Mouse (Mus musculus) kidney, embryonic 16.5 days (tissue): ENCODE measurements around the gene Cacna1c. TPM values are rescaled to one million over a fixed set of nuclear protein-coding genes. Genes with fewer than 3 reads are reported as not detected.
"Not testable (repeated sequence)": the region's sequence is repeated elsewhere in the genome, so short reads cannot be mapped to it uniquely, and the experiment has no call there.

ENCODE experiments used
- ATAC-seq: fragments of 200-750 bp; cut with Nextera tagmentation; 2 replicates; pipeline ENCODE4 v1.8.0; 2017; ENCODE audit warnings: moderate TSS enrichment; ENCODE audit not compliant: low FRiP score, low TSS enrichment
- H3K27ac ChIP-seq: fragments of 300-500 bp; sonication (generic); 2 replicates; pipeline ENCODE4 v1.5.1; 2014; ENCODE audit warnings: low read length
- H3K27me3 ChIP-seq: fragments of 300-500 bp; sonication (generic); 2 replicates; pipeline ENCODE4 v1.6.1; 2014; ENCODE audit warnings: low read length, control low read depth, mixed read lengths; ENCODE audit not compliant: insufficient read depth
- H3K36me3 ChIP-seq: fragments of 300-500 bp; sonication (generic); 2 replicates; pipeline ENCODE4 v1.6.1; 2014; ENCODE audit warnings: low read length, control low read depth, mixed read lengths; ENCODE audit not compliant: insufficient read depth
- H3K4me1 ChIP-seq: fragments of 300-500 bp; sonication (generic); 2 replicates; pipeline ENCODE4 v1.6.1; 2014; ENCODE audit warnings: low read length, control low read depth, mixed read lengths; ENCODE audit not compliant: insufficient read depth
- H3K4me2 ChIP-seq: fragments of 300-500 bp; sonication (generic); replicated peaks from 2 replicates; pipeline ENCODE4 v1.6.1; 2014; ENCODE audit warnings: low read depth, low read length
- H3K4me3 ChIP-seq: fragments of 300-500 bp; sonication (generic); 2 replicates; pipeline ENCODE4 v1.5.1; 2014; ENCODE audit warnings: mild to moderate bottlenecking, low read length
- H3K9ac ChIP-seq: fragments of 300-500 bp; sonication (generic); replicated peaks from 2 replicates; pipeline ENCODE4 v1.6.1; 2014; ENCODE audit warnings: low read length
- H3K9me3 ChIP-seq: fragments of 300-500 bp; sonication (generic); 2 replicates; pipeline ENCODE4 v1.6.1; 2016; ENCODE audit warnings: low read length, control low read depth
- WGBS: fragments of 180-500 bp; shearing (Covaris S2); extraction: QIAGEN DNeasy Blood & Tissue Kit; methylation state at CpG from one replicate; pipeline ENCODE4 v1.1.7; 2014; 5-methylcytosine and 5-hydroxymethylcytosine counted together
- polyA plus RNA-seq: library from polyadenylated mRNA; unstranded; fragments of >200 nt; fragmentation: Nextera tagmentation; extraction: Ambion mirVana; gene quantifications from 2 replicates; pipeline ENCODE4 v1.2.1, GENCODE M21; 2015

Gene Cacna1c
- polyA plus RNA-seq, 1 experiment from 2014 or later, result 1.4 TPM

DNA sequence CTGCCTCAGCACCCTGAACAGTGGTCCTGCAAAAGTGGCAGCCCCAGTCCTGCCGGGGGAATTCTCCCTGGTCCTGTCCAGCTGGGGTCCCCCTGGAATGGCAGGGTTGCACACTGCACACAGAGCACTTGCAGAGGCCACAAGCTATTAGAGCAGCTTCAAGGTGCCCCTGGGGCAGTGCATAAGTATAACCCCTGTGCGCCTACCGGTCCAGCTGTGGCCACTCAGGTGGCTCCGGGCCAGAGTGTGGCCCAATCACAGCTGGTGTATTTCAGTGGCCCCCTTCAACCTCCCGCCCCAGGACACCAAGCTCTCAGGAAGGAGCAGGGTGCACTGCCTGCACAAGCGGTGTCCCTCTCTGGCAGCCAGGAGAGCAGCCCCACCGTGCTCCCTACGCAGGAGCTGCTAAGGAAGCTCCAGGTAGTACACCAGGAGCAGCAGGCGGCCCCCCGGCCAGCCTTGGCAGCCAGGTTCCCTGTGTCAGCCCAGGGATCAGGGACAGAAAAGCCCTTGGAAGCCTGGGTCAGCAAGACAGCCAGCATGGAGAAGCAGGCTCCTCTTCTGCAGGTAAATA lies 18.9 kb upstream of the Cacna1c start:
- Histone ChIP-seq H3K36me3 (0 out of 2 replicates have a peak, but pooled peaks cover 10% of the 10 kb centered on the region), H3K9ac (no peak overlapping the region), H3K4me1 (no peaks in the 10 kb centered on the region), H3K27ac (no peak overlapping the region), H3K4me2 (no peak overlapping the region), H3K27me3 (no peaks in the 10 kb centered on the region), H3K9me3 (no peaks in the 10 kb centered on the region), H3K4me3 (no peak overlapping the region)
- WGBS, result 84% methylated on average over 10 of the region's 10 CpGs
- peak; percentile 49; the same call in 1 of the 2 replicates for ATAC-seq

DNA sequence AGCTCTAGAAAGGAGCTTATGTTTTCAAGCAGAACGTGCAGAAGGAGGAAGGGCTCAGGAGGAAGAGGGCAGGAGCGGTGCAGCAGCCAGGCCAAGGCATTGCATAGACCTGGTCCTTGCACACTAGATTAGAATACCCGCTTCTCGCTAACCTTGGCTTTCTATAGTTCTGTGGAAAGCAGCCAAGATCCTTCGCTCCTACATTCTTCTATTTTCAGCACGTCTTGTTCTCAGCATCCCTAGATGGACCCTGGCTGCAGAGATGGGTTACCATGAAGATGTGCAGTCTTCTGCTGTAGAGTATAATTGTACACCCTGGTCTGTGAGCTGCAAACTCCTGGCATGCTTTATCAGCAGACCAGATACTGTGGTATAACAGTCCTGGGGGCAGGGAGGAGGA lies 18.0 kb upstream of the Cacna1c start:
- Histone ChIP-seq H3K9ac (no peak overlapping the region), H3K4me2 (no peak overlapping the region), H3K4me1 (no peaks in the 10 kb centered on the region), H3K27me3 (no peaks in the 10 kb centered on the region), H3K4me3 (no peak overlapping the region), H3K36me3 (0 out of 2 replicates have a peak, but pooled peaks cover 10% of the 10 kb centered on the region), H3K9me3 (no peaks in the 10 kb centered on the region), H3K27ac (no peak overlapping the region)
- 0 out of 2 replicates have a peak, but pooled peaks have one; percentile 49 for ATAC-seq
- 68% methylated on average over 6 of the region's 6 CpGs for WGBS

DNA sequence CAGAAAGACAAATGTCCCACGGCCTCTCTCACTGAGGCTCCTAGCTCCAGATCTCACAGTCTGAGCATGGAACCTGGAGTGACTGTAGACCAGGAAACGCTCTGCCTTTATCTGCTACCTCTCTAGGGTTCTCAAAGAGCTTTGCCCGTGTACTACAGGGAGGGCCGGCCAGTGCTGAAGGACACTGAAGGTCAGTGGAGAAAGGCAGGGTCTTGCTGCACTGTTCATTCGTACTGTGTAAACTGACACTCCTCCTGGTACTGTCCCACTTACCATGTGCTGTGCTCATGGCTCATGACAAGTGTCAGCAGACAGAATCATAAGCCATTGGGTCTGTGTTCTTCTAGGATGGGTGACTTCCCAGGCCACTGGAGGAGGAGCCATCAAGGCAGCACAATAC lies 17.2 kb upstream of the Cacna1c start:
- no peaks in the 10 kb centered on the region for H3K9me3 ChIP-seq
- ATAC-seq, result no peak
- H3K27me3 ChIP-seq, result no peaks in the 10 kb centered on the region
- no peaks in the 10 kb centered on the region for H3K4me1 ChIP-seq
- 71% methylated on average over 5 of the region's 5 CpGs for WGBS
- no peak overlapping the region for H3K4me2 ChIP-seq
- H3K36me3 ChIP-seq, result 0 out of 2 replicates have a peak, but pooled peaks cover 10% of the 10 kb centered on the region
- no peak overlapping the region for H3K4me3 ChIP-seq
- H3K27ac ChIP-seq, result no peak overlapping the region
- no peak overlapping the region for H3K9ac ChIP-seq

DNA sequence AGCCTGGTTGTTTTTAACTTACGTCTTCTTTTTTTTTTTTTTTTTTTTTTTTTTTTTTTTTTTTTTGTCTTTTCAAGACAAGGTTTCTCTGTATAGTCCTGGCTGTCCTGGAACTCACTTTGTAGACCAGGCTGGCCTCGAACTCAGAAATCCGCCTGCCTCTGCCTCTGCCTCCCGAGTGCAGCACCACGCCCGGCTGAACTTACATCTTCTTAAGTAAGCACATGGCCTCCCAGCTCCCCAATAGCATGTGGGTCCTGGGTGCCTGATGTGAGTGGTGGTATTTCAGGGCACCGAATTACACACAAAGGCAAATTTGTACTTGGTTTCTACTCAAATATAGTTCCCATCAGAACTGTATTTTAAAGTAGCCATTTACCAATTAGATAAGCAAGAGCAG lies 9.8 kb upstream of the Cacna1c start:
- not testable (repeated sequence) for H3K9me3 ChIP-seq, H3K27ac ChIP-seq, H3K4me3 ChIP-seq, H3K9ac ChIP-seq, H3K4me2 ChIP-seq, H3K4me1 ChIP-seq, H3K36me3 ChIP-seq, H3K27me3 ChIP-seq, ATAC-seq
- 91% methylated on average over 7 of the region's 7 CpGs for WGBS

DNA sequence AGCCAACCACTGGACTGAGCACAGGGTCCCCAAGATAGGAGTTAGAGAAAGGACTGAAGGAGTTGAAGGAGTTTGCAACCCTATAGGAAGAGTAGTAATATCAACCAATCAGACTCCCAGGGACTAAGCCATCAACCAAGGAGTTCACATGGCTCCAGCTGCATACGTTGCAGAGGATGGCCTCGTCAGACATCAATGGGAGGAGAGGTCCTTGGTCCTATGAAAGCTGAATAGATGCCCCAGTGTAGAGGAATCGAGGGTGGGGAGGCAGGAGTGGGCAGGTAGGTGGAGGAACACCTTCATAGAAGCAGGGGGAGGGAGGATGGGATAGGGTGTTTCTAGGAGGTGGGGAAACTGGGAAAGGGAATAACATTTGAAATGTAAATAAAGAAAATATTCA lies 8.7 kb upstream of the Cacna1c start:
- WGBS, result 78% methylated on average over 3 of the region's 3 CpGs
- no peak overlapping the region for H3K4me2 ChIP-seq
- no peak overlapping the region for H3K9ac ChIP-seq
- H3K27me3 ChIP-seq, result no peaks in the 10 kb centered on the region
- H3K36me3 ChIP-seq, result peaks cover 7% of the 10 kb centered on the region; the same call in 1 of the 2 replicates
- H3K27ac ChIP-seq, result no peak overlapping the region
- no peaks in the 10 kb centered on the region for H3K4me1 ChIP-seq
- H3K9me3 ChIP-seq, result no peaks in the 10 kb centered on the region
- ATAC-seq, result no peak
- no peak overlapping the region for H3K4me3 ChIP-seq

DNA sequence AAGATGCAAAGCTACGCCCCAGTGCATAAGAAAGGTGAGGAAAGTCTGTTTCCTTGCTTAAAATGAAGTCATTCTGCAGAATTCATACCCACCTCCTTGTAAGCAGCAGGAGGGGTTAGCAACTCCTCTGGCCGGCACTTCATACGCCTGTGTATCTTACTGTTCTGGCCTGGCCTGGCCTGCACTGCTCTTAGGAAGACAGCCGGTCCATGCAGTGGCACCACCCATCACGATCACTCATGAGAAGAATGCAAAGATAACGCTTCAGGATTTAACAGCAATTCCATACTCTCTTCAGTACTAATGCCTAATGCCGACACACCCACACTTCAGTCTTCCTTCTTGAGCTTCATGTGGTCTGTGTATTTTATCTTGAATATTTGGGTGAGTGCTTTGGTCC lies 8.1 kb upstream of the Cacna1c start:
- ATAC-seq, result no peak
- no peak overlapping the region for H3K27ac ChIP-seq
- 91% methylated on average over 7 of the region's 7 CpGs for WGBS
- H3K9me3 ChIP-seq, result no peaks in the 10 kb centered on the region
- H3K9ac ChIP-seq, result no peak overlapping the region
- H3K4me3 ChIP-seq, result no peak overlapping the region
- H3K4me1 ChIP-seq, result no peaks in the 10 kb centered on the region
- peaks cover 7% of the 10 kb centered on the region; the same call in 1 of the 2 replicates for H3K36me3 ChIP-seq
- H3K27me3 ChIP-seq, result no peaks in the 10 kb centered on the region
- no peak overlapping the region for H3K4me2 ChIP-seq

DNA sequence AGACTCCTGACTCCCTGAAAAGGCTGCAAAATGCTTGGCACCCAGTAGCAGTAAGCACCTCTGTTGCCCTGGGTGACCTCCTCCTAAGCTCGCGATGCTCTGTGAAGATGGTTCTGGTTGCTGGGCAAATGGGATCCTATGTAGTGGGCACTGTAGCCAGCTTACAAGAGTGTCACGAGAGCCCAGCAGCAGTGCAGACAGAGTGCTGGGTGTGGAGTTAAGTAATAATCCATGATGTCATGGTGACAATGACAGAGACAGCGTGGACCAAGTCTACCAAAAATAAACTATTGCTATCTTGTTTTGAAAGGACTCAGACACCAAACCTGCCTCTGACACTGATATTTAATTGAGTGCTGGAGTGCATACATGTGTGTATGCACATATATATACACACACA lies 5.4 kb upstream of the Cacna1c start:
- H3K27ac ChIP-seq, result no peak overlapping the region
- H3K9me3 ChIP-seq, result no peaks in the 10 kb centered on the region
- H3K36me3 ChIP-seq, result peaks cover 7% of the 10 kb centered on the region; the same call in 1 of the 2 replicates
- no peaks in the 10 kb centered on the region; the same call in 1 of the 2 replicates for H3K4me1 ChIP-seq
- no peak overlapping the region for H3K4me3 ChIP-seq
- ATAC-seq, result no peak
- H3K27me3 ChIP-seq, result no peaks in the 10 kb centered on the region
- H3K9ac ChIP-seq, result no peak overlapping the region
- no peak overlapping the region for H3K4me2 ChIP-seq
- WGBS, result 93% methylated on average over 4 of the region's 4 CpGs

DNA sequence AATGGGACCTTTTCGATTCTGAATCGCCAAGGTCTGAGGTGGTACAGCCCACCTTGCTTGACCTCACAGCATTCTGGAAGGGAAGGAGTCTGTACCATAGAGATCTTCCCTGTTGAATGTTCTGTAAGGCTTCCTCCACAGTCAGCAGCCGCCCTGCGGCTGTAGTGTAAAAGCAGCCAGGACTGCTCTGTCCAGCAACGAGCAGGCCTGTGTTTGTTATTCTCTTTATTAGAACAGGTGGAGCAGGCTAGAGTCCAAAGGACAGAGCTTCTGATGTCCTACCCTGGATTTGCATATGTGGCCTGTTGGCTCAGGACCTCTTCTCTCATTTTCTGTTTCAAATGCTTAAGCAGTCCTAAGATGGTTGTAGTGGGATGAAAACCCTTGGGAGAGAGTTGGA lies 4.1 kb upstream of the Cacna1c start:
- WGBS, result 68% methylated on average over 5 of the region's 5 CpGs
- H3K4me2 ChIP-seq, result no peak overlapping the region
- no peak overlapping the region for H3K27ac ChIP-seq
- no peaks in the 10 kb centered on the region for H3K27me3 ChIP-seq
- H3K9me3 ChIP-seq, result no peaks in the 10 kb centered on the region
- ATAC-seq, result no peak
- peaks cover 5% of the 10 kb centered on the region; the same call in 1 of the 2 replicates for H3K4me1 ChIP-seq
- H3K9ac ChIP-seq, result no peak overlapping the region
- no peak overlapping the region for H3K4me3 ChIP-seq
- peaks cover 7% of the 10 kb centered on the region; the same call in 1 of the 2 replicates for H3K36me3 ChIP-seq

DNA sequence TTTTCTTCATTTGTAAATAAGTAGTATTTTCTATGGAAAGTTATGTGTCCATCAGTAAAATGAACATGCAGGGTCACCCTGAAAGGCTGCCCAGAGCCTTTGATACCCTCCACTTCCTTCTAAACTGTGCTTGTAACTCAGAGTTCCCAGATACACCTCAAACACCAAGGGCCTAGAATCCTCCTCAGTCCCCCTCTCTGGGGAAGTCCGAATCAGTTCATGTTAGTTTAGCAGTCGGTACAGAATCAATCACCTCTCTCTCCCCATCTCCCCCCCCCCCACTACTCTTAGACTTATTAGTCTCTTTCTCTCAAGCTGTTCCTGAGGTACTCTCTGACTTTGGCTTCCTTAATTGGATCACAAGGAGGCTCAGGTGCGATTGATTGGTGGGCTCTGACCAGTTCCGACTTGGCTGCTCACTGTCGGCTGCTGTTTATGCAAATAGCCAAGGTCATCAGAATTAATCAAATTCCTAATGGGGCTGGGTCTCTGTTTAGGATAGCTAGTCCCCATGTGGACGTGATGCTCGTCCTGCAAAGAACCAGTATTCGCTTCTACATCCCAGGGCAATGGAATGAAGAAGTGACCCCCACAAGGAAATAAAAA lies 3.2 kb upstream of the Cacna1c start:
- H3K9me3 ChIP-seq, result no peaks in the 10 kb centered on the region
- 58% methylated on average over 8 of the region's 8 CpGs for WGBS
- no peak overlapping the region for H3K27ac ChIP-seq
- no peak overlapping the region for H3K4me2 ChIP-seq
- no peak overlapping the region for H3K9ac ChIP-seq
- no peaks in the 10 kb centered on the region for H3K27me3 ChIP-seq
- H3K4me3 ChIP-seq, result no peak overlapping the region
- peaks cover 5% of the 10 kb centered on the region; the same call in 1 of the 2 replicates for H3K4me1 ChIP-seq
- ATAC-seq, result no peak
- peaks cover 7% of the 10 kb centered on the region; the same call in 1 of the 2 replicates for H3K36me3 ChIP-seq

DNA sequence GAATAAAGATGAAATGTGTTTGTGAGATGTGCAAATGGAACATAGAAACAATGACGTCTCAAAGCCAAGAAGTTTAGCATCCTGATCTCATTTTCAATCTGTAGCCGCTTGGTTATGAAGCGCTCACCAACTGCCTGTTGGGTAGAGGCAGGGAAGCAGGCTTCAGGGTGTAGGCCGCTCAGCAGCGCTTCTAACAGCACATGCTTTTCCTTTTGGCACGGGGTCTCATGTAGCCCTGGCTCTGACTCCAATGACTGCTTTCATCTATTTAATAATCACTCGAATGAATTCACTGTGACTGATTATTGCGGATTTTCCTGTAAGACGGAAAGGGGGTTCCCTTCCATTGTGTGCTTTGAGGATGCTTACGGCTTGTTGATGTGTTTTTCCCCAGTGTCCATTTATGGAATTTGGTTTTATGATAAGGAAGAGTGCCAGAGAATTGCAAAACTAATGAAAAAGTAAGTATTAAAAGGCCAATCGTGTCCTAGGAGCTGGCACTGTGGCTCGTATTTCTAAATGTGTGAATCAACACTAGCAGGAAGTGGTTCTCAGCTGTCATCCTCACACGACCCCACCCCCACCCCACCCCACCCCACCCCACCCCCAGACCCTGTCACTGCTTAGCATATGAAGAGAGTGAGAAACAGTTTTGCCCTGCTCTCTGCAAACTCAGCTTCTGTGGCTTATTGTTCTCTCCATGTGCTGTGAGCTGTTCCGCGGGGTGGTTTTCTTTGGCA lies 2.5 kb upstream of the Cacna1c start:
- 56% methylated on average over 15 of the region's 15 CpGs for WGBS
- Histone ChIP-seq H3K36me3 (peaks cover 7% of the 10 kb centered on the region; the same call in 1 of the 2 replicates), H3K4me1 (peaks cover 7% of the 10 kb centered on the region; the same call in 1 of the 2 replicates), H3K27me3 (no peaks in the 10 kb centered on the region), H3K9me3 (no peaks in the 10 kb centered on the region), H3K4me3 (no peak overlapping the region), H3K27ac (no peak overlapping the region), H3K9ac (no peak overlapping the region), H3K4me2 (no peak overlapping the region)
- ATAC-seq, result no peak
